Mouse (Mus musculus) ES-Bruce4 (cell line): ENCODE measurements around the gene Nrxn3.

Source experiments
- CTCF ChIP-seq: IDR thresholded peaks from one replicate; pipeline ENCODE4 v1.8.1; 2011; ENCODE audit warnings: low read depth, low read length
- EP300 ChIP-seq: IDR thresholded peaks from 2 replicates; pipeline ENCODE4 v1.6.1; 2011; ENCODE audit warnings: low read depth, low read length; ENCODE audit not compliant: insufficient read depth
- POLR2A ChIP-seq: IDR thresholded peaks from one replicate; pipeline ENCODE4 v1.8.1; 2011; ENCODE audit warnings: low read length; ENCODE audit not compliant: insufficient read depth

- TF ChIP-seq POLR2A (no peak), EP300 (no peak), CTCF (no peak)
Measured at GRCm38 (mm10) chr12:88705959-88706358, 16.7 kb upstream of the Nrxn3 start.
